Mouse (Mus musculus) CD8-positive naive resting alpha-beta T cell, adult 57 days (primary cell): ENCODE results near the gene Ccdc189. TPM values are rescaled to one million over a fixed set of nuclear protein-coding genes. Genes with fewer than 3 reads are reported as not detected.

ENCODE experiments used
- total RNA-seq: library from RNA; stranded (reverse); gene quantifications from one replicate; pipeline ENCODE4 v1.2.4, GENCODE M21; 2023

Ccdc189 gene
- total RNA-seq: not detected

GRCm38 (mm10) chr7:127588011-127588871 lies at the start of gene Ccdc189, which contains the start of gene Rnf40:
Gene Ccdc189, minus strand, starts transcription at chr7:127588595.
Gene Rnf40, plus strand, starts transcription at chr7:127588767.

GRCm38 (mm10) chr7:127614891-127615843 lies 26.8 kb upstream of the Ccdc189 start, which contains the start of gene Zfp629:
Gene Zfp629, minus strand, starts transcription at chr7:127615797.

GRCm38 (mm10) chr7:127572895-127573471 lies 15.4 kb downstream of the Ccdc189 start, which contains the start of gene Phkg2:
Gene Phkg2, plus strand, starts transcription at chr7:127573340.

GRCm38 (mm10) chr7:127561340-127561858 lies 27.0 kb downstream of the Ccdc189 start, which contains the start of gene Tmem265:
Gene Tmem265, plus strand, starts transcription at chr7:127561390.

Other genes starting within 250 kb of the Ccdc189 start
- not detected for gene Zfp768, start 243.0 kb downstream of the Ccdc189 start, total RNA-seq
- 21.9 TPM for gene Zfp747, start 212.5 kb downstream of the Ccdc189 start, total RNA-seq
- gene 9130019O22Rik, start 201.4 kb downstream of the Ccdc189 start, total RNA-seq: 3.9 TPM
- gene E430018J23Rik, start 195.0 kb downstream of the Ccdc189 start, total RNA-seq: 9.9 TPM
- 10.4 TPM for gene Zfp764, start 181.8 kb downstream of the Ccdc189 start, total RNA-seq
- gene Zfp688, start 166.5 kb downstream of the Ccdc189 start, total RNA-seq: 16.1 TPM
- gene Zfp689, start 139.4 kb downstream of the Ccdc189 start, total RNA-seq: 6.5 TPM
- 102 TPM for gene Prr14, start 129.0 kb downstream of the Ccdc189 start, total RNA-seq
- 191 TPM for gene Fbrs, start 109.4 kb downstream of the Ccdc189 start, total RNA-seq
- gene Srcap, start 76.6 kb downstream of the Ccdc189 start, total RNA-seq: 197 TPM
- gene Gm42715, start 69.0 kb downstream of the Ccdc189 start, total RNA-seq: 42.5 TPM
- 4.4 TPM for gene Tmem265, start 27.2 kb downstream of the Ccdc189 start, total RNA-seq
- gene Phkg2, start 15.3 kb downstream of the Ccdc189 start, total RNA-seq: 149 TPM
- gene Rnf40, start 172 bp upstream of the Ccdc189 start, total RNA-seq: 117 TPM
- 1.9 TPM for gene Zfp629, start 27.2 kb upstream of the Ccdc189 start, total RNA-seq
- gene Bcl7c, start 120.3 kb upstream of the Ccdc189 start, total RNA-seq: 25.3 TPM
- not detected for gene Ctf1, start 124.1 kb upstream of the Ccdc189 start, total RNA-seq
- gene Ctf2, start 143.6 kb upstream of the Ccdc189 start, total RNA-seq: not detected
- 4.6 TPM for gene Fbxl19, start 155.9 kb upstream of the Ccdc189 start, total RNA-seq
- 13.8 TPM for gene Orai3, start 181.2 kb upstream of the Ccdc189 start, total RNA-seq
- gene Setd1a, start 188.1 kb upstream of the Ccdc189 start, total RNA-seq: 73.7 TPM
- gene Gm49388, start 197.0 kb upstream of the Ccdc189 start, total RNA-seq: not detected
- 3.0 TPM for gene Hsd3b7, start 212.0 kb upstream of the Ccdc189 start, total RNA-seq
- 110 TPM for gene Stx4a, start 235.7 kb upstream of the Ccdc189 start, total RNA-seq
- gene Stx1b, start 236.0 kb upstream of the Ccdc189 start, total RNA-seq: not detected